Mouse (Mus musculus) kidney, postnatal 0 days (tissue): Measurements from ENCODE around the gene Npr2. TPM values are rescaled to one million over a fixed set of nuclear protein-coding genes. Genes with fewer than 3 reads are reported as not detected.

Experiments used
- ATAC-seq: fragments of 200-750 bp; cut with Nextera tagmentation; replicated peaks from 2 replicates; pipeline ENCODE4 v1.8.0; 2017; ENCODE audit warnings: low read depth, moderate number of reproducible peaks, moderate TSS enrichment, moderate library complexity; ENCODE audit not compliant: low FRiP score
- DNase-seq: peaks from one replicate; pipeline ENCODE4 v3.0.0-alpha.2; 2016; ENCODE audit warnings: low spot score
- H3K27ac ChIP-seq: fragments of 300-500 bp; sonication (generic); 2 replicates; pipeline ENCODE4 v1.5.1; 2014; ENCODE audit warnings: mild to moderate bottlenecking
- H3K27me3 ChIP-seq: fragments of 300-500 bp; sonication (generic); 2 replicates; pipeline ENCODE4 v1.6.1; 2014; ENCODE audit warnings: low read length, mixed read lengths; ENCODE audit not compliant: insufficient read depth
- H3K36me3 ChIP-seq: fragments of 300-500 bp; sonication (generic); 2 replicates; pipeline ENCODE4 v1.6.1; 2014; ENCODE audit warnings: low read length, mixed read lengths; ENCODE audit not compliant: insufficient read depth
- H3K4me1 ChIP-seq: fragments of 300-500 bp; sonication (generic); replicated peaks from 2 replicates; pipeline ENCODE4 v1.6.1; 2014; ENCODE audit warnings: antibody characterized with exemption, low read length, mixed read lengths; ENCODE audit not compliant: insufficient read depth
- H3K4me2 ChIP-seq: fragments of 300-500 bp; sonication (generic); 2 replicates; pipeline ENCODE4 v1.6.1; 2014; ENCODE audit warnings: mild to moderate bottlenecking, low read length, moderate library complexity, mixed read lengths
- H3K4me3 ChIP-seq: fragments of 300-500 bp; sonication (generic); replicated peaks from 2 replicates; pipeline ENCODE4 v1.5.1; 2014; ENCODE audit warnings: low read depth, low read length
- H3K9ac ChIP-seq: fragments of 300-500 bp; sonication (generic); 2 replicates; pipeline ENCODE4 v1.6.1; 2014; ENCODE audit warnings: low read depth, low read length
- H3K9me3 ChIP-seq: fragments of 300-500 bp; sonication (generic); replicated peaks from 2 replicates; pipeline ENCODE4 v1.6.1; 2016; ENCODE audit warnings: low read length, inconsistent platforms, mixed read lengths
- CTCF ChIP-seq: IDR thresholded peaks from 2 replicates; pipeline ENCODE4 v1.5.1; 2016; ENCODE audit warnings: antibody characterized with exemption, low read depth, mild to moderate bottlenecking, moderate library complexity
- WGBS: fragments of 180-500 bp; shearing (Covaris S2); extraction: QIAGEN DNeasy Blood & Tissue Kit; methylation state at CpG from one replicate; pipeline ENCODE4 v1.1.7; 2014; 5-methylcytosine and 5-hydroxymethylcytosine counted together
- polyA plus RNA-seq: library from polyadenylated mRNA; unstranded; fragments of >200 nt; fragmentation: Nextera tagmentation; extraction: Ambion mirVana; gene quantifications from 2 replicates; pipeline ENCODE4 v1.2.1, GENCODE M21; 2015

Npr2 gene
- polyA plus RNA-seq, 1 experiment from 2014 or later, result 8.6 TPM

GRCm38 (mm10) chr4:43629106-43629817, 2.5 kb upstream of the Npr2 start:
- Histone ChIP-seq H3K4me2 (no peak overlapping the region), H3K27ac (no peak overlapping the region), H3K27me3 (no peaks in the 10 kb centered on the region), H3K4me3 (no peak overlapping the region), H3K9ac (no peak overlapping the region), H3K9me3 (peaks cover 4% of the 10 kb centered on the region), H3K4me1 (peaks cover 13% of the 10 kb centered on the region; the same call in 1 of the 2 replicates), H3K36me3 (no peaks in the 10 kb centered on the region)
- no peak; the same call in 1 of the 2 replicates for ATAC-seq
- peak; percentile 38 for DNase-seq
- 48% methylated on average over 20 of the region's 20 CpGs for WGBS
- no peak for TF ChIP-seq CTCF

- ATAC-seq (peak; percentile 39; the same call in 1 of the 2 replicates), DNase-seq (peak; percentile 96)
- Histone ChIP-seq H3K27me3 (no peaks in the 10 kb centered on the region), H3K36me3 (no peaks in the 10 kb centered on the region), H3K4me2 (no peak overlapping the region), H3K4me3 (no peak overlapping the region), H3K9ac (no peak overlapping the region), H3K4me1 (peaks cover 13% of the 10 kb centered on the region; the same call in 1 of the 2 replicates), H3K27ac (no peak overlapping the region), H3K9me3 (peaks cover 4% of the 10 kb centered on the region)
- 5% methylated on average over 5 of the region's 5 CpGs for WGBS
- TF ChIP-seq CTCF, result peak; percentile 94
Measured at GRCm38 (mm10) chr4:43630030-43630581, 1.6 kb upstream of the Npr2 start.

DNA sequence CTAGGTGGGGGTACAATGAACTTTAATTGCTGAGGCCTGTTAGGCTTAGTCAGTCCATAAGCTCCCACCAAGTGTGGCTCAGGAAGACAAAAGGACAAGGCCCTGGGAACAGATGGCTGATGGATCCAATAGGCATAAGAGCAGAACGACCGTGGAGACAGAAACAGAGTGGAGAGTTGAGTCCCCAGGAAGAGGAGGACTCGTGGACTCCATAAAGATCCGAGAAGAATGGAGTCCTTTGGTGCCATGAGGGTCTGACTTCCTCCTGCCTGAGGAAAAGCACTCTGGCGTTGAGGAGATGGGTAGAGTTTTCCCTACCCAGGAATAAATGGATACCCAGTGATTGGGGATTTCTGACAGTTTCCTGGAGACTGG, 1.1 kb upstream of the Npr2 start:
- DNase-seq, result peak; percentile 9

GRCm38 (mm10) chr4:43631956-43632920, 503 bp downstream of the Npr2 start:
- H3K4me2 ChIP-seq, result peak overlapping the region; percentile 91
- H3K27me3 ChIP-seq, result no peaks in the 10 kb centered on the region
- no peaks in the 10 kb centered on the region for H3K9me3 ChIP-seq
- peak overlapping the region; percentile 61 for H3K4me3 ChIP-seq
- ATAC-seq, result peak; percentile 3; the same call in 1 of the 2 replicates
- peaks cover 13% of the 10 kb centered on the region; the same call in 1 of the 2 replicates for H3K4me1 ChIP-seq
- 0 out of 2 replicates have a peak overlapping the region, but pooled peaks have one; percentile 64 for H3K27ac ChIP-seq
- 46% methylated on average over 42 of the region's 42 CpGs for WGBS
- TF ChIP-seq CTCF, result no peak
- peak overlapping the region; percentile 80 for H3K9ac ChIP-seq
- no peak for DNase-seq
- H3K36me3 ChIP-seq, result no peaks in the 10 kb centered on the region

More for the DNA sequence above, 1.1 kb upstream of the Npr2 start:
- no peak for ATAC-seq
- Histone ChIP-seq H3K36me3 (no peaks in the 10 kb centered on the region), H3K4me1 (peaks cover 13% of the 10 kb centered on the region; the same call in 1 of the 2 replicates), H3K4me3 (no peak overlapping the region), H3K27me3 (no peaks in the 10 kb centered on the region), H3K9me3 (peaks cover under 1% of the 10 kb centered on the region; the same call in 1 of the 2 replicates), H3K4me2 (peak overlapping the region; percentile 91), H3K9ac (no peak overlapping the region), H3K27ac (peak overlapping the region; percentile 64; the same call in 1 of the 2 replicates)
- TF ChIP-seq CTCF, result no peak
- WGBS, result 28% methylated on average over 5 of the region's 5 CpGs

DNA sequence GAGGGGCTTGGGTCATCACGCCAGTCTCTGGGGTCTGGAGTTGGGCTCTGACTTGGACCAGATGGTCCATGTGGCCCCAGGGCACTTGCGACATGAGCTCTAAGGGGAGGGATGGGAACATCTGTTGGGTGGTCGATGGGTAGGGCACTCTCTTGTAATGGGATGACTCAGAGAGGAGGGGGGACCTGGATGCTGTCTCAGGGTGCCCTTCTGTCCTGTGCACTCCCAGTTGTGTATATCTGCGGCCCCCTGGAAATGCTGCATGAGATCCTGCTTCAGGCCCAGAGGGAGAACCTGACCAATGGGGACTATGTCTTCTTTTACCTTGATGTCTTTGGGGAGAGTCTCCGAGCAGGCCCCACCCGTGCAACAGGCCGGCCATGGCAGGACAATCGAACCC, 1.6 kb downstream of the Npr2 start:
- no peak overlapping the region for H3K4me2 ChIP-seq

GRCm38 (mm10) chr4:43633736-43634135, 2.0 kb downstream of the Npr2 start:
- no peak for DNase-seq
- no peak for TF ChIP-seq CTCF
- no peak overlapping the region for H3K27ac ChIP-seq
- peaks cover 13% of the 10 kb centered on the region; the same call in 1 of the 2 replicates for H3K4me1 ChIP-seq
- H3K4me3 ChIP-seq, result no peak overlapping the region
- H3K4me2 ChIP-seq, result no peak overlapping the region
- H3K27me3 ChIP-seq, result no peaks in the 10 kb centered on the region
- no peaks in the 10 kb centered on the region for H3K9me3 ChIP-seq
- H3K9ac ChIP-seq, result no peak overlapping the region
- WGBS, result 94% methylated on average over 2 of the region's 2 CpGs
- no peaks in the 10 kb centered on the region for H3K36me3 ChIP-seq
- no peak for ATAC-seq

More for the DNA sequence above, 1.6 kb downstream of the Npr2 start:
- 83% methylated on average over 8 of the region's 8 CpGs for WGBS
- H3K9ac ChIP-seq, result no peak overlapping the region
- no peak for TF ChIP-seq CTCF
- peaks cover 13% of the 10 kb centered on the region; the same call in 1 of the 2 replicates for H3K4me1 ChIP-seq
- DNase-seq (no peak), ATAC-seq (no peak)
- H3K4me3 ChIP-seq, result no peak overlapping the region
- no peak overlapping the region for H3K27ac ChIP-seq
- H3K9me3 ChIP-seq, result no peaks in the 10 kb centered on the region
- no peaks in the 10 kb centered on the region for H3K27me3 ChIP-seq
- no peaks in the 10 kb centered on the region for H3K36me3 ChIP-seq
